Mouse (Mus musculus): ENCODE measurements at regions not wholly inside any gene's neighbourhood (a gene's known extent, or its start where the extent isn't known, plus 50 kb on each side); places are given as distances from the start of the nearest gene placed in this dataset.

DNA sequence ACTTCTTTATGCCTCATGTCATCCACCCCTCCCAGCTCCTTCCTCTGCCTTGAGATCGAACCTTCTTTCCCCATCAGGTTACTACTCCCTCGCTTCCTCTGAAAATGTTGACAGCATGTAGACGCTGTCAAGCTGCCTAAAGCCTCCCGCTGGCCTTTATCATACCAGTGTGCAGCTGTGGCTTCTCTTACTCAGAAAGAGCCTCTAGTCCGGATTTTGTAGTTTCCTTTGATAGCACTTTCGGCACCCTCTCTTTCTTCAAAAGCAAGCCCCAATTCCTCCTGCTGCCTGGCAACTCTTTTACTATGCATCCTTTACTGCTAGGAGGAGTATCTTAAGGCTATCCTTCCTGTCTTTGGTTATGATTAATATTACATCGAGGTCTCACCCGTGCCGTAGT lies 149.8 kb upstream of the Ppp2r3a start:
- DNase-seq (ENCODE audit: low read depth, low spot score) = no peak

DNA sequence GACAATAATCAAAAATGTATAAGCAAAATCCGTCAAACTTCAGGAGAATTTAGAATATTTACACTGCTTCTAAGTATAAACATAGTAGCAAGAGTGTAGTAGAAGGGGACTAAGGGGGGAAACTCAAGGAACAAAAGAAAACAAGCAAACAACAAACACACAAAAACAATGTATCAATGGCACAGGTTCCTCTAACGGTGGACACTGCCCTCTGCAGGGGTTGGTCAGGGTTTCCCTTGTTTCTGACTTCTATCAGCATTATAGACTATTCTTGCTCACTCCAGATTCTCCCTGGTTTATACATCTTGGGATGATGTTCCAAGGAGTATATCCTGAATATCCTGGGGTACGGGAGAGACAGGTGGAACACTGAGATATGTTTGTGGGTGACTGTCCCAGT lies 147.3 kb upstream of the Ppp2r3a start:
- no peak for DNase-seq (ENCODE audit: low read depth, low spot score)

DNA sequence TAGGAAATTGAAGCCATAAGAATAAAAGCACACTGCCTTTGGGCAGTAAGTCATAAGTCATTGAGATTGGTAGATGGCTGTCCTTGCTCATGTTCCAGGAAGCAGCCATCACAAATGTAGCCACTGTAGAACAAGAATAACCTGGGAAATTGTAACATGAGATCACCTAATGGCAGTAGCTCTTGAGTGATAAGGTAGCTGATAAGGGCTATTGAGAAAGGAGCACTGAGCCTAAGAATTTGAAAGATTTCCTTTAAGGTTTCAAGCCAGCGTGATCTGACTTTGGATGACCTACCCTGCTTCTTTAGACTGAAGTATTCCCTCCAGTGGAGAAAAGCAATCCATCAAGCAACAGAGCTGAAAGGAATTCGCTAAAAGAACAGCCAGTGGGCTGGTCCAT lies 117.8 kb upstream of the Ppp2r3a start:
- DNase-seq (ENCODE audit: low read depth, low spot score) = no peak

DNA sequence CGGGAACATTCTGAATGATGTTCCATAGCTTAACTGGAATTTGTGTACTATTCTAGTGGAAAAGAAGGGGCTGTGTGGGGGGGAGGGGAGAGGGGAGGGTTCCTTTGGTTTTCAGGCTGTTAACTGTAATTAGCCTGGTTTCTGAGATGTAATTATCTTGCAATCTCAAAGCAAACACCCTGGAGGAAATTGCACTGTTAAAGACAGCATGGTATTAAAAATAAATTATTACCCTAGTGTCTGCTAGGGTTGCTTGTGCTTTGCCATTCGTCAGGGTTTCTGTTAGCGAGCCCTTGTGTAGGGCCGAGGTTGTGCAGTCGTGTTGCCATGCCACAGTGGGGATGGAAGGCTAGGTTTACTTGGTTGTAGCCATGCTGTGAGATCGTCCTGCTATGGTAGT lies 105.0 kb upstream of the Ppp2r3a start:
- DNase-seq (ENCODE audit: low read depth, low spot score) = no peak

DNA sequence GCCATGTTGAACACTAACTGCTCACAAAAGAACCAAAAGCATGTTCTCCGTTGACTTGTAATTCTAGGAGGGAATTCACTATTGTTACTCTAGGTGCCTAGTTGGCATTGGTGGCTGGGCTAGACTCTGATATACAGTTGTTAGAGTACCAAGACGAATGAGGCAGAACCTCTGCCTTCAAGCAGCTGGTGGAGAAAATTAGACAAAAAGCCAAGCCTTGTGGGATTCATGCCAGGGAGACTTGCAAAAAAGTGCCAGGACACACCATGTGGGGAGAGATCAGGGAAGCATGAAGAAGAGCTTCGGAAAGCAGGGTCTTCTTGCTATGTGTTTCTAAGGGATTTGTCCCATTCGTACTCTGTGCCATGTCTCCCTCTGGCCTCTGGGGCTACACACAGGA lies 97.2 kb upstream of the Ppp2r3a start:
- no peak for DNase-seq (ENCODE audit: low read depth, low spot score)

DNA sequence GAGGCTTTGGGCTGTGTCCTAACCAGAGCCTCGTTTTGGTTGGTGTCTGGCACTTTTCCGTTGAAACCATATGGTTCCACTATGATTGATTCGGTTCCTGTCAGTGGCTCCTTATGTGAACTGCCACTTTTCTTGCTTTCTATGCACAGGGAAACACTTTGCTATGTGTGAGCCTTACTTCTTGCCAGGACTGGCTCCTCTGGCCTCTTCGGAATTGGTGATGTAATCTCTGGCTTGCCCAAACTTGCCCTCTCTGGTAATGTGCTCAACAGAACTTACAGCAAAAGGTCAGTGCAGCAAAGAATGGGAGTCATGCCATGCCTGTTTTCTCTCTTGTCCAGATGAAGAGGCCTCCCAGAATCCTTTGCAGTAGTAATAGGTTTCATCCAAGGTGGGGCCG lies 91.3 kb upstream of the Ppp2r3a start:
- no peak for DNase-seq (ENCODE audit: low read depth, low spot score)

DNA sequence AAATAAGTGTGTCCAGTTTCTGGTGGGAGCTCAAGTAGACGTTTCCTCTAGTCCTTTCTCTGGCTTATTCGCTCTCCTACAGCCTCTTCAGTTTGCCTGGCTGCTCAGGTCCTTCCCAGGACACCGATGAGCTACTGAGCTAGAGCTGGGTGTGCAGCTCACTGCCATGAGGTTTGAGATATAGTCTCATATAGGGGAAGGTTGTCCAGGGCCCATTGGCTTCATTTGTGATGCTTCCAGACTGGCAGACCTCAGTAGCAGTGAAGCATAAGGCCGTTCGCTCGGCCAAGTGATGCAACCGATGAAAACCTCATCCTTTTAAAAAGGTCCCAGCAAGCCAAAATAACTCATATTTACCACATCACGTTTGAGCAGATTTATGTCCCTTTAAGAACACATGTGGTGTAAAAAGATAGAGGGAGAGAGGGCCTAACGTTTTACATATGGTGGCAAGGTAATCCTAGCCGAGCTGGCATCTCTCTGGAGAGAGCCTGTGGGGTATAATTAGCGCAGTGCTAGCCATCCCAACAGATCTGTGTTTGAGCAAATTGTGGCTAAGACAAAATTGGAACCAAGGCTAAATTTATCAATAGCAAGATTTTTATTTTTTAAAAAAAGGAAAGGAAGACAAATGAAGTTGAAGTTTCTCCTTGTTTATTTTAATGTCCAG lies 89.3 kb upstream of the Ppp2r3a start:
- DNase-seq (ENCODE audit: low read depth, low spot score) = no peak

DNA sequence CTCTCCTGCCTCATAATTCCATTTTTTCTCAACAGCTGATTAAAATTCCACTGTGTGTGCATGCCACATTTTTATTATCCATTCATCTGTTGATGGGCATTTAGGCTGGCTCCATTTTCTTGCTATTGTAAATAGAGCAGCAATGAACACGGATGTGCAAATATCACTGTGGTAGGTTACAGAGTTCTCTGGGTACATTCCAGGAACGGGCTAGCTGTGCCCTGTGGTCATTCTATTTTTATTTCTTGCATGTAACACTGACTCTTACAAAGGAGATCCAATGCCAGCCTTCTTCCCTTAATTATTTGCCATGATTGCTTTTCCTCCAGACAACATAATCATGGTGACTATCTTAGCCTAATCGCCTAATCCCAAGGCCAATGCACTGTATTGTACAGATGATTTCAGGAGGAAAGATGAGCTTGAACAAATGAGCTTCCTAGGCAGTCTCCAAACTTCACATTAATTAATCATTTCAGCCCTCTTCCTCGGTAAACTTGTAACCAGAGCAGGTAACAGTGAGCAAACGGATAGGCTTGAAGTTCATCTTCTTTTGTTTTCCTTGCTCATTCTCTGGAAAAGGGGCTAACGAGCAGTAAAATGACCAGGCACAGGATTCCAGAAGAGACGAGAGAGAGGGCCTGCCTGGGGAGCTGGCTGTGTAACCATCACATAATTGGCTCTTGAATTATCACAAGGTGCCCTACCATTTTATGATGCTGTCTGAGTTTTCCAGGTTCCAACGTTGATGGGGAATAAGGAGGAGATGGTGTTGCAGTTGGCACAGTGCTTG lies 77.6 kb upstream of the Ppp2r3a start:
- no peak for DNase-seq (ENCODE audit: low read depth, low spot score)

DNA sequence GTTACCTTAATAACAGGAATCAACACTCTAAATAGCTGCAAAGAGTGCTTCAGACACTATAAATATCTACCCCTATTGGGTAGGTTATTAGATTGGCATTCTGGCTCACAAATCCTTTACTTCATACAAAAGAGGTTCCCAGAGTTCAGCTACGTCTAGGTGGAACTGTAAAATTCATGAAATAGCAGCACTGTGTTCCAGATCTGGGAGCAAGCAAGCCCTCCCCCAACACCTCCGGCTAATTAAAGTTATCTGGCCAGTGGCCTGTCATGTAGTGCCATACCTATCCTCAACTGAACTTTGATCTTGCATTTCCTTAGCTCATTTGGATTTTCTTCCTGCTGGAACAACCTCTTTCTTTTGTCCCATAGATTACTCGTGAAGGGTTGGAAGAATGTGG lies 75.4 kb upstream of the Ppp2r3a start:
- no peak for DNase-seq (ENCODE audit: low read depth, low spot score)

DNA sequence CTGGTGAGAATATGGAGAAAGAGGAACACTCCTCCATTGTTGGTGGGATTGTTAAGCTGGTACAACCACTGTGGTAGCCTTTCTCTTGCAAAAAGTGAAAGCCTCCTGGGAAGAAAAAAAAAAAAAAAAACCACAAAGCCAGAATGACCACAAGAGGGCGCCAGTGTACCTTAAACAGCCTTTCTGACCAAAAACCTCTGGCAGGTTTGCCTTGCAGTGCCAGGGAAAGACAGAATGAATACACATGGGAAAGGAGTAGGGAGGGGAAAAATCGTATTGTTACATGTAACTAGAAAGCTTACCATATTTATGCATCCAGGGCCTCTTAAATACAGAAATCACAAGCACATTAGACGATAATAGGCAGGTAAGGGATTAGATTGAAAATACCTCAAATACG lies 62.4 kb upstream of the Ppp2r3a start:
- peak; percentile 67 for DNase-seq (ENCODE audit: low read depth, low spot score)

DNA sequence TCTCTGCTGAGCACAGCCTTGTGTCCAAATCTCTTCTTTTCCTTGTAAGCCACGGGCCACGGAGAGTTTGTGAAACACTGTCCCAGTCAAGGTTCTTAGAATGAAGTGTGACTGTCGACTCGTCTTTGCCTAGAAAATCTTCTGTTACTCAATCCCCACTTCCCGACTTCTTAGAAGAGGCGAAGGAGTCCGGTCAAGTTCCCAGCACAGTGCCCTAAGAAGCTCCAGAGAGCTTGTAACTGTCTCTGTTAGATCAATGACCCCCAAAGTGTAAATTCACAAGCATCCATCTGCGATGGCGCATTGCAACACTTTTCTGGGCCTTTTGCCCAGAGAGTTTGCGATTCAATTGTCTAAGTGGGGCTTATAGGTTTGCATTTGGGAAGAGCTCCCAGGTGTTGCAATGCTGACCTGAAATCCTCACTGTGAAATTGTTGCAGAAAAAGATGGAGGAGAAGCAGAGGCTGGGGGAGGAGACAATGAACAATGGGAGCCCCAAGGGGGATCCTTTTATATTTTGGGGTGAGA lies 54.9 kb upstream of the Ppp2r3a start:
- no peak for DNase-seq (ENCODE audit: low read depth, low spot score)

DNA sequence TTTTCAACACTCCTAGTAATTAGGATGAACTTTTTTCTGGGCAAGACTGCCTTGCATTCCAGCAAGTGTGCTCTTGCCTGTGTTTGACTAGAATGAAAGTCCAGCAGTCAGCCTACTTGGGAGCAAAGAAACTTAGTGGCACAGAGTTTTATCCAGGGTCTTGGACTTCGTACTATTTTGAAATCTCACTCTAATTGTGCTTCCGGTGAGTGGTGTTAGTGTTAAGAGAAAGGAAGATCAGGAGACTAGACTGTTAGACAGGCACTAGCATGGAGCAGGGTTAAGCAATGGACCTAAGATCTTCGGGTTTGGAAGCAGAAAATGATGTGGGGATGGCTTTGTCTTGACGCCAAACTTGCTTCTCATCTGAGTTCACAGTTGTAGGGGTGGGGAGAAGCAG lies 54.1 kb upstream of the Ppp2r3a start:
- DNase-seq (ENCODE audit: low read depth, low spot score) = no peak
